Mouse (Mus musculus): Measurements from ENCODE around the gene Efhd1.

Efhd1 gene
- long read RNA-seq, experiment 1, transcript Efhd1-201 (4 exons, 1,854 nt), result major isoform, 125 of 159 reads
- long read RNA-seq, experiment 1, transcript Efhd1-202 (5 exons, 1,726 nt), result minor isoform, 19 of 159 reads
- long read RNA-seq, experiment 1, partial matches to known transcripts, result 3 of 159 reads
- long read RNA-seq, experiment 1, other reads (novel, unspliced or antisense), result 12 of 159 reads
- long read RNA-seq, experiment 2, transcript Efhd1-202 (5 exons, 1,726 nt), result minor isoform, 52 of 318 reads
- long read RNA-seq, experiment 2, transcript Efhd1-201 (4 exons, 1,854 nt), result major isoform, 227 of 318 reads
- long read RNA-seq, experiment 2, partial matches to known transcripts, result 29 of 318 reads
- long read RNA-seq, experiment 2, other reads (novel, unspliced or antisense), result 10 of 318 reads

GRCm38 (mm10) chr1:87264134-87265006 lies at the start of gene Efhd1:
TSS of gene Efhd1 (plus strand) at chr1:87264363.
- intact Hi-C loops (cut with DNase I), result no loop called here

- intact Hi-C loops (cut with DNase I), result no loop called here
These were observed 49.4 kb upstream of the Efhd1 start for GRCm38 (mm10) chr1:87214748-87215147.

- intact Hi-C loops (cut with DNase I), result no loop called here
These were observed 46.2 kb upstream of the Efhd1 start for GRCm38 (mm10) chr1:87217938-87218337.

GRCm38 (mm10) chr1:87225739-87226138 lies 38.4 kb upstream of the Efhd1 start:
- intact Hi-C loops (cut with DNase I), result no loop called here

GRCm38 (mm10) chr1:87226409-87227159 lies 37.6 kb upstream of the Efhd1 start:
- intact Hi-C loops (cut with DNase I), result no loop called here

- intact Hi-C loops (cut with DNase I), result no loop called here
These were observed 37.0 kb upstream of the Efhd1 start for GRCm38 (mm10) chr1:87227160-87227550.

GRCm38 (mm10) chr1:87230606-87231005 lies 33.6 kb upstream of the Efhd1 start:
- intact Hi-C loops (cut with DNase I), result no loop called here

GRCm38 (mm10) chr1:87232197-87232596 lies 32.0 kb upstream of the Efhd1 start:
- intact Hi-C loops (cut with DNase I), result no loop called here

GRCm38 (mm10) chr1:87239056-87239455 lies 25.1 kb upstream of the Efhd1 start:
- intact Hi-C loops (cut with DNase I), result no loop called here

- intact Hi-C loops (cut with DNase I), result loop anchor here (5.0 kb wide), 1 partner anchor 119 kb away; no protein-coding TSS in a partner anchor
These were observed 21.1 kb upstream of the Efhd1 start for GRCm38 (mm10) chr1:87243021-87243420.

GRCm38 (mm10) chr1:87245430-87245829 lies 18.7 kb upstream of the Efhd1 start:
- intact Hi-C loops (cut with DNase I), result loop anchor here (5.0 kb wide), 1 partner anchor 47 kb away; no protein-coding TSS in a partner anchor

- intact Hi-C loops (cut with DNase I), result loop anchor here (5.0 kb wide), 1 partner anchor 46 kb away; no protein-coding TSS in a partner anchor
These were observed 18.0 kb upstream of the Efhd1 start for GRCm38 (mm10) chr1:87245929-87246815.

- intact Hi-C loops (cut with DNase I), result no loop called here
These were observed 12.0 kb upstream of the Efhd1 start for GRCm38 (mm10) chr1:87252040-87252609.

- intact Hi-C loops (cut with DNase I), result no loop called here
These were observed 9.0 kb upstream of the Efhd1 start for GRCm38 (mm10) chr1:87255173-87255572.

GRCm38 (mm10) chr1:87257691-87258090 lies 6.5 kb upstream of the Efhd1 start:
- intact Hi-C loops (cut with DNase I), result no loop called here

GRCm38 (mm10) chr1:87258484-87258883 lies 5.7 kb upstream of the Efhd1 start:
- intact Hi-C loops (cut with DNase I), result no loop called here

- intact Hi-C loops (cut with DNase I), result no loop called here
These were observed 4.8 kb upstream of the Efhd1 start for GRCm38 (mm10) chr1:87259316-87259715.

GRCm38 (mm10) chr1:87263257-87263656 lies 906 bp upstream of the Efhd1 start:
- intact Hi-C loops (cut with DNase I), result no loop called here

GRCm38 (mm10) chr1:87263796-87264133 lies 398 bp upstream of the Efhd1 start:
- intact Hi-C loops (cut with DNase I), result no loop called here

- intact Hi-C loops (cut with DNase I), result no loop called here
These were observed 1.0 kb downstream of the Efhd1 start for GRCm38 (mm10) chr1:87265200-87265599.

Measured in adrenal gland (tissue).